Mouse (Mus musculus): ENCODE measurements around the gene Ankrd2.

GRCm38 (mm10) chr19:42051351-42051750, 15.6 kb downstream of the Ankrd2 start:
- TF ChIP-seq CTCF (IDR thresholded peaks at IDR 0.05; ENCODE audit: extremely low read depth, insufficient read depth, insufficient read length, insufficient replicate concordance) (no peak), POLR2A (IDR thresholded peaks at IDR 0.05; ENCODE audit: low read depth, low read length) (no peak)
